Mouse (Mus musculus) lung, adult 2 months (tissue): ENCODE results near the gene Cacna1i.

Source experiments
- CTCF ChIP-seq: fragments of 200-500 bp; IDR thresholded peaks from 2 replicates; pipeline ENCODE4 v1.5.1; 2011; ENCODE audit warnings: mild to moderate bottlenecking, low read length, control low read depth; ENCODE audit not compliant: insufficient read depth
- POLR2A ChIP-seq: fragments of 200-500 bp; IDR thresholded peaks from 2 replicates; pipeline ENCODE4 v1.6.1; 2011; ENCODE audit warnings: low read depth, mild to moderate bottlenecking, control low read depth, low read length, borderline replicate concordance; ENCODE audit errors: extremely low read depth

DNA sequence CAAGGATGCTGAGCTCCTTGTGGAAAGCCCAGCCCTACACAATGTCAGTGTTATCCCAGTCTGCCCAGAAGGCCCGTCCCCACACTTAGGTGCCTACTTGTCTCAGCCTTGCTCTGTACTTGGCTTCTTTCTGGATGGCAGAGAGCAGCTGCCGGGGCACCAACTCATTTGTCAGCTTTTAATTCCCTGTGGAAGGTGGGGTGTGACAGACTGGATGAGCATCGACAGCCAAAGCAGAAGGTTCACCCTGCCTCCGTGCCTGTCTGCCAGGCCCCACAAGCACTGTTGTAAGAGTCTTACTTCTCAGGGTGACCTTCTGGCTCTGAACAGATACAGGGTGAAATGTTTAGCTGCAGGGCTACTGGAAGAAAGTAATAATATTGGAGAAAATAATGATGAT, 128.1 kb downstream of the Cacna1i start:
- TF ChIP-seq CTCF (no peak), POLR2A (no peak)
